Comparison of ENCODE assay signal across 8 mouse cellular contexts in the genomic region with DNA sequence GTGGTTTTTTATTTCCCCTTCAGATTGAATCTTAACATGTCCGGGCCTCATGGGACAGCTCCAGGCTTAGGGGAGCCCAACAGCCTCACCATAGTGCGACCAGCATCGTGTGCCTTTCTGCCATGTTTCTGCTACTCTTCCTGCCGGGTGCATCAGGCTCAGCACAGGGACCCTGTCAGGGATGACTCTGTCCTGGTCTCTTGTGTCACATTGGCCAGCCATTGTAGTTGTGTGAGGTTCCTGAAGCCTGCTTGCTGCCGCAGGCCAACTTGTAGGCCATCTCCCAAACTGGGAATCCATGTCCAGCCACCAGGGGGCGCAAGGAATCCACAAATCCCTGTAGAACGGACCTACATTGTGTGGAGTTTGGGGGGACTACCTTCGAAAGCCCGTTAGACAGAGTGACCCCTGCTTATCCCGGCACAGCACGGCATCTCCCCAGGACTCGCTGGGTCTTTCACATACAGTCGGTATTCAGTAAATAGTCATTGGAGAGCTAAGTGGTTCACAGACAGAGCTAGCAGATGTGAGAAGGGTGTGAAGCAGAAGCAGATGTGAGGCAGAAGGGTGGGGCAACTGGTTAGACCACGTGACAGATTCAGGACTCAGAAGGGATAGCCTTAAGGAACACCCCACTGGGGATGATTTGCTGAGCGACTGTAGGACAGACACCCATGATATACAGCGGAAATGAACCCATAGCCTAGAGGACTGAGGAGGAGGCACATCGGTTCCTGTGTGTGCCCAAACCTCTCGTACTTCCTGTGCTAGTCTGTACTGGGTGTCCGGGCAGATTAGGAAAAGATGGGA. TPM values are rescaled to one million over a fixed set of nuclear protein-coding genes. Genes with fewer than 3 reads are reported as not detected.
DNase-seq lines count a peak whose midpoint lies in the region; ATAC-seq and TF ChIP-seq lines count a peak whose summit lies in the region.

No protein-coding gene starts in this region.

- peak; percentile 93 for TF ChIP-seq CTCF in forebrain, postnatal 0 days (IDR thresholded peaks at IDR 0.05; ENCODE audit: low read depth)

- 24% methylated on average over 19 of the region's 19 CpGs for WGBS in forebrain, postnatal 0 days
- 22% methylated on average over 19 of the region's 19 CpGs for WGBS in hindbrain, embryonic 12.5 days

- no peaks in the 10 kb centered on the region for H3K36me3 ChIP-seq in forebrain, postnatal 0 days (ENCODE audit: insufficient read depth)
- H3K36me3 ChIP-seq in hindbrain, embryonic 12.5 days, result no peaks in the 10 kb centered on the region

- no peak overlapping the region for H3K27ac ChIP-seq in forebrain, postnatal 0 days (ENCODE audit: low read depth, low read length)
- no peak overlapping the region for H3K27ac ChIP-seq in hindbrain, embryonic 12.5 days

- DNase-seq in MN1 (ENCODE audit: low spot score), result peak; percentile 79
- DNase-seq in cerebellum, adult 18-20 months, result peak; percentile 82 to 89
- DNase-seq in forebrain, postnatal 0 days, result peak; percentile 86
- DNase-seq in layer of hippocampus, postnatal 14 days (ENCODE audit: low spot score in 2 of 2), result peak; percentile 85 to 87
- peak; percentile 81 to 88 for DNase-seq in lung, postnatal 4 days
- peak; percentile 79 to 90 for DNase-seq in right cerebral cortex, postnatal 10 days (ENCODE audit: low spot score in 2 of 2)
- peak; percentile 87 for DNase-seq in urinary bladder, postnatal 14 days (ENCODE audit: low spot score)

- no peak overlapping the region for H3K9ac ChIP-seq in forebrain, postnatal 0 days
- H3K9ac ChIP-seq in hindbrain, embryonic 12.5 days, result no peak overlapping the region

- peak; percentile 52 for ATAC-seq in forebrain, postnatal 0 days
- ATAC-seq in hindbrain, embryonic 12.5 days (ENCODE audit: low FRiP score), result no peak

- H3K4me1 ChIP-seq in forebrain, postnatal 0 days (ENCODE audit: insufficient read depth), result peaks cover 7% of the 10 kb centered on the region; the same call in 1 of the 2 replicates
- peaks cover 35% of the 10 kb centered on the region for H3K4me1 ChIP-seq in hindbrain, embryonic 12.5 days

- H3K27me3 ChIP-seq in forebrain, postnatal 0 days (ENCODE audit: insufficient read depth, low read length), result peaks cover 49% of the 10 kb centered on the region
- peaks cover 61% of the 10 kb centered on the region for H3K27me3 ChIP-seq in hindbrain, embryonic 12.5 days

- no peak overlapping the region for H3K4me2 ChIP-seq in forebrain, postnatal 0 days (ENCODE audit: low read depth)
- 0 out of 2 replicates have a peak overlapping the region, but pooled peaks have one; percentile 13 for H3K4me2 ChIP-seq in hindbrain, embryonic 12.5 days (replicated peaks)

- no peaks in the 10 kb centered on the region for H3K9me3 ChIP-seq in forebrain, postnatal 0 days (ENCODE audit: low read length)
- H3K9me3 ChIP-seq in hindbrain, embryonic 12.5 days (replicated peaks), result no peaks in the 10 kb centered on the region

- H3K4me3 ChIP-seq in forebrain, postnatal 0 days (ENCODE audit: low read depth, low read length), result no peak overlapping the region
- H3K4me3 ChIP-seq in hindbrain, embryonic 12.5 days, result no peak overlapping the region

RNA-seq across cellular contexts. Expression of a gene that starts 8.1 kb away (rescaled TPM):
- 0.31 and 0.33 TPM in 2 replicates for total RNA-seq in forebrain, postnatal 0 days (2014; rRNA removed)
- 0.70 and 0.81 TPM in 2 replicates for polyA plus RNA-seq in forebrain, postnatal 0 days (2015; fragmentation: Nextera tagmentation; extraction: Ambion mirVana)
- 0.38 and 0.77 TPM in 2 replicates for polyA plus RNA-seq in hindbrain, embryonic 12.5 days (2016; fragmentation: Nextera tagmentation; extraction: Ambion mirVana)
- 1 to 10 TPM; 2.0 to 2.8 TPM for total RNA-seq in layer of hippocampus, postnatal 14 days (2021)

RNA-seq across cellular contexts. Expression of a gene that starts 10.4 kb away (rescaled TPM):
- total RNA-seq in forebrain, postnatal 0 days (2014; rRNA removed), result 1.8 and 2.7 TPM in 2 replicates
- polyA plus RNA-seq in forebrain, postnatal 0 days (2015; fragmentation: Nextera tagmentation; extraction: Ambion mirVana), result 5.1 and 6.4 TPM in 2 replicates
- polyA plus RNA-seq in hindbrain, embryonic 12.5 days (2016; fragmentation: Nextera tagmentation; extraction: Ambion mirVana), result 3.2 and 4.1 TPM in 2 replicates
- total RNA-seq in layer of hippocampus, postnatal 14 days (2021), result 10 to 100 TPM; 10.1 to 10.6 TPM

RNA-seq across cellular contexts. Expression of a gene that starts 10.8 kb away (rescaled TPM):
- 3.4 and 3.8 TPM in 2 replicates for total RNA-seq in forebrain, postnatal 0 days (2014; rRNA removed)
- 7.4 TPM in 2 replicates for polyA plus RNA-seq in forebrain, postnatal 0 days (2015; fragmentation: Nextera tagmentation; extraction: Ambion mirVana)
- polyA plus RNA-seq in hindbrain, embryonic 12.5 days (2016; fragmentation: Nextera tagmentation; extraction: Ambion mirVana), result 2.2 and 2.8 TPM in 2 replicates
- total RNA-seq in layer of hippocampus, postnatal 14 days (2021), result 1 to 10 TPM; 3.2 to 4.4 TPM

RNA-seq across cellular contexts. Expression of a gene that starts 16.1 kb away (rescaled TPM):
- 8.3 and 12.9 TPM in 2 replicates for total RNA-seq in forebrain, postnatal 0 days (2014; rRNA removed)
- 4.6 and 7.4 TPM in 2 replicates for polyA plus RNA-seq in forebrain, postnatal 0 days (2015; fragmentation: Nextera tagmentation; extraction: Ambion mirVana)
- polyA plus RNA-seq in hindbrain, embryonic 12.5 days (2016; fragmentation: Nextera tagmentation; extraction: Ambion mirVana), result 0.35 and 0.50 TPM in 2 replicates
- total RNA-seq in layer of hippocampus, postnatal 14 days (2021), result 1 to 10 TPM; 3.2 to 3.4 TPM

RNA-seq across cellular contexts. Expression of a gene that starts 19.8 kb away (rescaled TPM):
- total RNA-seq in forebrain, postnatal 0 days (2014; rRNA removed), result 19.2 and 22.8 TPM in 2 replicates
- polyA plus RNA-seq in forebrain, postnatal 0 days (2015; fragmentation: Nextera tagmentation; extraction: Ambion mirVana), result 32.4 and 35.6 TPM in 2 replicates
- 38.4 and 39.7 TPM in 2 replicates for polyA plus RNA-seq in hindbrain, embryonic 12.5 days (2016; fragmentation: Nextera tagmentation; extraction: Ambion mirVana)
- 10 to 100 TPM; 20.4 to 23.1 TPM for total RNA-seq in layer of hippocampus, postnatal 14 days (2021)
